Mouse (Mus musculus) midbrain, embryonic 13.5 days (tissue): Measurements from ENCODE around the gene Gsto1. TPM values are rescaled to one million over a fixed set of nuclear protein-coding genes. Genes with fewer than 3 reads are reported as not detected.
A peak's percentile ranks its signal among the peaks of the same experiment; 100 is the strongest.
"Not testable (repeated sequence)": the region's sequence is repeated elsewhere in the genome, so short reads cannot be mapped to it uniquely, and the experiment has no call there.

ENCODE experiments used
- ATAC-seq: fragments of 200-750 bp; cut with Nextera tagmentation; 2 replicates; pipeline ENCODE4 v1.8.0; 2017; ENCODE audit warnings: mild to moderate bottlenecking, moderate TSS enrichment, moderate library complexity
- H3K27ac ChIP-seq: fragments of 300-500 bp; sonication (generic); 2 replicates; pipeline ENCODE4 v1.5.1; 2015; ENCODE audit warnings: inconsistent platforms, mild to moderate bottlenecking, moderate library complexity
- H3K27me3 ChIP-seq: fragments of 300-500 bp; sonication (generic); 2 replicates; pipeline ENCODE4 v1.6.1; 2015; ENCODE audit warnings: mild to moderate bottlenecking, inconsistent platforms
- H3K36me3 ChIP-seq: fragments of 300-500 bp; sonication (generic); 2 replicates; pipeline ENCODE4 v1.6.1; 2015; ENCODE audit warnings: mild to moderate bottlenecking, inconsistent platforms
- H3K4me1 ChIP-seq: fragments of 300-500 bp; sonication (generic); replicated peaks from 2 replicates; pipeline ENCODE4 v1.6.1; 2015; ENCODE audit warnings: inconsistent platforms
- H3K4me2 ChIP-seq: fragments of 300-500 bp; sonication (generic); replicated peaks from 2 replicates; pipeline ENCODE4 v1.6.1; 2015; ENCODE audit warnings: moderate library complexity, mild to moderate bottlenecking, inconsistent platforms
- H3K4me3 ChIP-seq: fragments of 300-500 bp; sonication (generic); replicated peaks from 2 replicates; pipeline ENCODE4 v1.5.1; 2015; ENCODE audit warnings: mild to moderate bottlenecking, inconsistent platforms
- H3K9ac ChIP-seq: fragments of 300-500 bp; sonication (generic); replicated peaks from 2 replicates; pipeline ENCODE4 v1.6.1; 2015; ENCODE audit warnings: mild to moderate bottlenecking, inconsistent platforms
- H3K9me3 ChIP-seq: fragments of 300-500 bp; sonication (generic); 2 replicates; pipeline ENCODE4 v1.6.1; 2016; ENCODE audit warnings: mild to moderate bottlenecking, inconsistent platforms
- WGBS: fragments of 180-500 bp; shearing (Covaris S2); methylation state at CpG from one replicate; pipeline ENCODE4 v1.1.7; 2015; 5-methylcytosine and 5-hydroxymethylcytosine counted together
- polyA plus RNA-seq: library from polyadenylated mRNA; unstranded; fragments of >200 nt; fragmentation: Nextera tagmentation; extraction: Ambion mirVana; gene quantifications from 2 replicates; pipeline ENCODE4 v1.2.1, GENCODE M21; 2015

Gsto1 gene
- polyA plus RNA-seq, 1 experiment from 2014 or later: 98.3 TPM

DNA sequence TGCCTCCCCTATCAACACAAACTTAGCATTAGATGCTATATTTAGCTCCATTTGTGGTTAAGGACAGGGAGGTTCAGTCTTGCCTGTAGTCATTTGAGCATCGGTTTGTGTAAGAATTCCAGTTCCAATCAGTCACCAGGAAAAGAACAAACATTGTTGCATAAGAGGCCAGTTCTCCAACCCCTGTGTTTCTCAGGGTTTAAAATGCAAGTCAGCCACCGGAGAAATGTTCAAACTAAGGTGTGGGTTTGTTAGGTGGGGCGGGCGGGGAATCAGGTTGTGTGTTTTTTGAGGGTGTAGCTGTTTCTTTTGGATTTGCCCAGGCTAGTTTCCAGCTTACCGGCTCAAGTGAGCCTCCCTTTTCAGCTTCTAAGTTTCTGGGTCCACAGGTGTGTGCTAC lies 20.2 kb upstream of the Gsto1 start:
- Histone ChIP-seq H3K36me3 (no peaks in the 10 kb centered on the region), H3K4me1 (peaks cover 7% of the 10 kb centered on the region; the same call in 1 of the 2 replicates), H3K4me3 (no peak overlapping the region), H3K4me2 (no peak overlapping the region), H3K9me3 (no peaks in the 10 kb centered on the region), H3K27me3 (peaks cover 22% of the 10 kb centered on the region), H3K9ac (no peak overlapping the region), H3K27ac (no peak overlapping the region)
- no peak for ATAC-seq
- 93% methylated on average over 5 of the region's 5 CpGs for WGBS

DNA sequence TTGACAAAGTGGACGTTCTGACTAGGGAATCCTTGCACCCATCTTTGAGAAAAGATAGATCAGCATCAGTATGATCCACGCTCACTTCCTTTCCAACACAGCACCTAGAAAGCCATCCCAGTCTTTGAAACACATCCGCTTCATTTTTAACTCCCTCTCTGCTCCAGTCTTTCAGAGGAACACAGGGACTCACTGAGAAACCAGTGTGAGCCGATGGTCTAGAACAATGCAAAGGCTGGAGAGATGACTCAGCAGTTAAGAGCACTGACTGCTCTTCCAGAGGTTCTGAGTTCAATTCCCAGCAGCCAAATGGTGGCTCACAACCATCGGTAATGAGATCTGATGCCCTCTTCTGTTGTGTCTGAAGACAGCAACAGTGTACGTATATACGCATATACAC lies 19.0 kb upstream of the Gsto1 start:
- Histone ChIP-seq H3K4me3 (no peak overlapping the region), H3K9me3 (no peaks in the 10 kb centered on the region), H3K27me3 (peaks cover 22% of the 10 kb centered on the region), H3K36me3 (no peaks in the 10 kb centered on the region), H3K9ac (no peak overlapping the region), H3K4me2 (no peak overlapping the region), H3K4me1 (peaks cover 7% of the 10 kb centered on the region; the same call in 1 of the 2 replicates), H3K27ac (no peak overlapping the region)
- 78% methylated on average over 7 of the region's 7 CpGs for WGBS
- no peak for ATAC-seq

DNA sequence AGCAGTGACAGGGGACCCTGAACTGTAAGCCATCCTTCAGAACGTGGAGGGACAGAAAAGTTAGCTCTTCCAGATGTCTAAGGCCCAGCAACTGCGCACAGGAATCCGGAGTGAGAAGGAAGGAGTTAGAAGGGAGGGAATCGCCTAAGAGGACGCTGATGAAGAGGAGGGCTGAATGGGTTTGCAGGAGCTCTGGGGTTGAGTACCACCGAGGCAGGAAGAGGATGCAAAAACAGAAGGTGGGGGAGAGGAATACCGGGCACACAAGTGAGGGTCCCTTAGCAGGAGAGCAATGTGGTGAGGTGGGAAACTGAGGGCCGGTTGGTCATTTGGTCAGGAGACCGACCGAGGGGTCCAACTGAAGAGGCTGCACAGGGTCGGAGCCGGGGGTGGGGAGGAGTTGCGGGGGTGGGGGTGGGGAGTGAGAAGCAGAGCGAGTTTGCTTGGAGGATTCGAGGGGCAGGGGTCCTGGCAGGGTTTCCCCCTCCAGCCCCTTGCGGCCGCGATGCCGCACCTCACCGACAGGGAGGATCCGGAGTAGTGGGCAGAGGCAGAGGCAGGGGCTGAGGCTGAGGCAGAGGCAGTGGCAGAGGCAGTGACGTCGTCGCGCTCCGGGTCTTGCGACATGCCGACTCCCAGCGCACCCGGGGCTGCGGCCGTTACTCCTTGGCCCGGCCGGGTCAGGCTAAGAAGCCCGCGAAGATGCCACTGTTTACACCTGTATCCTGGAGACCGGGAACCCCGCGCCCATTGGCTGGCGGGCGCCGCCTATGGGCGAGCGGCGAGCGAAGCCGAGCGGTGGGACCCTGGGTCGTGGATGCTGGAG lies 17.9 kb upstream of the Gsto1 start:
- Histone ChIP-seq H3K9ac (peak overlapping the region; percentile 32), H3K27ac (no peak overlapping the region), H3K4me2 (peak overlapping the region; percentile 64), H3K9me3 (no peaks in the 10 kb centered on the region), H3K4me3 (peak overlapping the region; percentile 45), H3K36me3 (no peaks in the 10 kb centered on the region), H3K27me3 (peaks cover 22% of the 10 kb centered on the region), H3K4me1 (peaks cover 7% of the 10 kb centered on the region; the same call in 1 of the 2 replicates)
- peak; percentile 98 for ATAC-seq
- WGBS: 2% methylated on average over 46 of the region's 49 CpGs

DNA sequence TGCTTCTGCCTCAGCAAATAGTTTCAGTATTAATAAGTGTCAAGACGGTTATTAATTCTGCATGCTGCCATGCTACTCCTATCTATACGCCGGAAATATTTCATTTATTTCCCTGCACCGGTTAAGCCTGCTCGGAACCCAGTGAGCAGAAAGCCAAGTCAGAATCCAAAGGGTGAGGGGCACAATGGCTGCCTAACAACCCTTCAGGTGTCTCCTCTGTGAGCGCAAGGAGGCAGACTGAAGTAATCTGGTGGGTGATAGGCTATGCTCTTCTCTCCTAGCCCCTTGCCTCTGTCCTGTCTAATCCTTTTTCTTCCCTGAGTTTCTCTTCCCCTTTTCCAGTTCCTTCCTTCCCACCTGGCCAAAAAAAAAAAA lies 17.3 kb upstream of the Gsto1 start:
- peaks cover 7% of the 10 kb centered on the region; the same call in 1 of the 2 replicates for H3K4me1 ChIP-seq
- no peaks in the 10 kb centered on the region for H3K9me3 ChIP-seq
- H3K4me3 ChIP-seq: peak overlapping the region; percentile 45
- peaks cover 22% of the 10 kb centered on the region for H3K27me3 ChIP-seq
- peak overlapping the region; percentile 64 for H3K4me2 ChIP-seq
- WGBS: 0% methylated on average over 6 of the region's 6 CpGs
- H3K27ac ChIP-seq: no peak overlapping the region
- H3K9ac ChIP-seq: peak overlapping the region; percentile 32; the same call in 1 of the 2 replicates
- no peaks in the 10 kb centered on the region for H3K36me3 ChIP-seq
- peak; percentile 73 for ATAC-seq

DNA sequence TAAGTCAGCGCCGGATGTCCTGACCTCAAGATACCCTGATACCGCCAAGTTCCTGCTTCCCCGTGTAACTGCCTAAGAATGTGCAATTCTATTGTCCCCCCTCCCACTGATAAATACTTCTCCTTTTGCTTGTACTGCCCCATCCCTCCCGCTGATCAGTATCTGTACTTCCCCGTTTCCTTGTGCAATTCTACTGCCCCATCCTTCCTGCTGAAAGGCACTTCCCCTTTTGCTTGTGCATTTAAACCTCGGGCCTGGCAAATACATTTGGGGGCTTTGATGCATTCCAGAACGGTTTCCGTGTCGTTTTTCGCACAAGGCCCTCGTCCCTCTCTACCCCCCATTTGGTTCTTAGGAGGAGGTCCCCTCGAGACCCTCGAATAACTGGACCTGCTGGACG lies 13.5 kb upstream of the Gsto1 start:
- WGBS: 85% methylated on average over 15 of the region's 15 CpGs
- H3K4me3 ChIP-seq, H3K9ac ChIP-seq, H3K27ac ChIP-seq, H3K4me1 ChIP-seq, H3K9me3 ChIP-seq, H3K36me3 ChIP-seq, H3K4me2 ChIP-seq, ATAC-seq: not testable (repeated sequence)
- peaks cover 14% of the 10 kb centered on the region for H3K27me3 ChIP-seq

DNA sequence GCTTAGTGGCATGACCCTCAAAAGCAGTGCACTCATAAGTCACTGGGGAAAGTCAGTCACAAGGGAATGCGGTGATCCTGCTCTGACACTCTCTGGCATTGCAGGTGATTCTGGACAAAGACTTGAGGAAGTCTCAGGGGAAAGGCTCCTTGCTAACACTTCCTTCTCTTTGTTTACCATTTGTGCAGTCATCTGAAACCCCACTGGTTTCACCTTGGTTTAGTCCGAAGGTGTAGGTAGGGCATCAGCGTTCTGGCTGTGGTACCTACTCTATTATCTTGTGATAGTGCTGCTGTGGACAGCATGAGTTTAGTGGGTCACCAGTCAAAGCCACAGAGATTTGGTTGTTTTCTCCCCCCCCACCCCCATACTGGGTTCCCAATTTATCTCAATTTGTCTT lies 5.0 kb upstream of the Gsto1 start:
- H3K27me3 ChIP-seq: peaks cover 8% of the 10 kb centered on the region; the same call in 1 of the 2 replicates
- H3K4me2 ChIP-seq: no peak overlapping the region
- no peak overlapping the region for H3K9ac ChIP-seq
- H3K27ac ChIP-seq: no peak overlapping the region
- no peaks in the 10 kb centered on the region for H3K9me3 ChIP-seq
- peaks cover 9% of the 10 kb centered on the region for H3K4me1 ChIP-seq
- H3K4me3 ChIP-seq: no peak overlapping the region
- H3K36me3 ChIP-seq: no peaks in the 10 kb centered on the region
- WGBS: 80% methylated on average over 3 of the region's 3 CpGs
- ATAC-seq: no peak

DNA sequence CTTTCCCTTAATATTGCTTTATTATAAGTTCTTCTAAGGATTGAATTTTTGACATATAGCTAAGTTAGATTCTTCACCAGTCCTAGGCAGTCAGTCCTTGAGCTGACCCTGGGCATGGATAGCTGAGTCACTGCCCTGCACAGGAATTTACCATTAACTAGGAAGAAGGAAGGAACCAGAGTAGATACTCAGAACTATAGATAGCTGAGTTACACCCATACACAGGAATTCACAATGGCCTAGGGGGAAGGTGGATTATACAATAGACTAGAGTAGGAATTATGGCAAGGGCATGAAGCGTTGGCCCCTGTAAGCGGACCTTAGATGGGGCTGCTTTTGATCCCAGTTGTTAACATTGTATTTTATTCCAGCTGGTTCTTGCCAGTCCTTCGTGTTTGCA lies 2.6 kb upstream of the Gsto1 start:
- 92% methylated on average over 3 of the region's 3 CpGs for WGBS
- ATAC-seq: not testable (repeated sequence)
- H3K4me1 ChIP-seq: peaks cover 20% of the 10 kb centered on the region

DNA sequence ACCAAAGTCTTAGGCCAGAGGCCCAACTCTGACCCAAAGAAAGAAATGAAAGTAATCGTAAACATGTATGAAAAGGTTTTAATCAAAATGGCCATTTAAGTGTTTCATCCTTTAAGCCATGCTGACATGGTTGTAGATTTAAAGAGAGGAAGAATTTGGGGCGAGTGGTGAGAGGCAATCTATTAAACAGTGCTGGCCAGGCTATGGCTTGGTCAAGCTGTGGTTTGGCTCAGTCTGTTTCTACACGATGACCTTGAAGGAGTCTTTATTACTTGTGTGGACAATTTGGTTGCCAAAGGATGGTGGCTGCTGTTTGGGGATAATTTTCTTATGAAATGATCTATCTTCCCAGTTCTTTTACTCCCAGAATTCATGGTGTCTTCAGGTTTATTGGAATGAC lies 1.7 kb upstream of the Gsto1 start:
- H3K27ac ChIP-seq: no peak overlapping the region
- H3K4me2 ChIP-seq: no peak overlapping the region
- peaks cover 11% of the 10 kb centered on the region; the same call in 1 of the 2 replicates for H3K27me3 ChIP-seq
- no peak for ATAC-seq
- H3K4me1 ChIP-seq: peaks cover 20% of the 10 kb centered on the region
- no peak overlapping the region for H3K9ac ChIP-seq
- WGBS: 90% methylated on average over 3 of the region's 3 CpGs
- H3K36me3 ChIP-seq: 0 out of 2 replicates have a peak, but pooled peaks cover 4% of the 10 kb centered on the region
- H3K4me3 ChIP-seq: no peak overlapping the region
- no peaks in the 10 kb centered on the region for H3K9me3 ChIP-seq

More for the DNA sequence above, 2.6 kb upstream of the Gsto1 start:
- H3K36me3 ChIP-seq, H3K27ac ChIP-seq, H3K9me3 ChIP-seq, H3K4me2 ChIP-seq, H3K9ac ChIP-seq, H3K4me3 ChIP-seq: not testable (repeated sequence)
- H3K27me3 ChIP-seq: peaks cover 11% of the 10 kb centered on the region; the same call in 1 of the 2 replicates

DNA sequence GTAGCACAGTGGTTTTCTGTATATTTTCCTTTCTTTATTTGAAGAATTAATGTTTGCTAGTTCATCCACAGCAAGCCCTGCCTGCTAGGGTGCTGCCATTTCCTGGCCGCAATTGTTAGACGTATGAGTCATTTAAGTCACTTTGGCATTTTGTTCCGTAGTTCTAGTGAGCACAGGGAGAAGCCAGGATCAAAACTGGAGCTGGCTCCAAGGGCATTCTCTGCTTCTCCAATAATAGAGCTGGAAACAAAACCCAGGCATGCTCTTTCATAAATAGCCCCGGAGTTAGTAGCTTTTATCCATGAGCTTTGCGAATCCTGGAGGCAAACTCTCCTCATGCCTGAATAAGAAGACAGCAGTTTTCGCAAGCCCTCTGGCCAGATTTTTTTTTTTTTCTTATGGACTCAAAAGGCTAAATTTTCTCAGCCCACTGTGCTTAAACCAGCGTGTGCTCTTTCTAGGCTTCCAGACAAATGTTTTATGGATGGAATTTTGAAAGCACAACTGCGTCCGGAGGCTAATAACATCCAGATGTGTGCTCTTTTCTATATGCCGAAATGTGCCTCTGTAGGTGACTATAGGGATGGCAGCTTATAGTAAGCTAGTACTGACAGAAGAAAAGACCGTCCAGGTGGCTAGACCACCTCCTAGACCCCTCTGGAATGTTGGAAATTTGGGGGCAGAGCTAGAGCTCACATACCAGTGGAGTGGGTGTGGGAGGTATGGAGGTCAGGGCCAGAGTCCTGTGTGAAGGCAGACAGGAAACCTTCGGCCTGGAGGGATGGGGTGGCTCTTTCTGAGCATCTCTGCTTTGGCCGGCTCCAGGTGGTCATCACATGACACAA lies 597 bp upstream of the Gsto1 start:
- H3K27me3 ChIP-seq: peaks cover 11% of the 10 kb centered on the region; the same call in 1 of the 2 replicates
- 0 out of 2 replicates have a peak, but pooled peaks cover 7% of the 10 kb centered on the region for H3K36me3 ChIP-seq
- ATAC-seq: peak; percentile 84
- H3K9me3 ChIP-seq: no peaks in the 10 kb centered on the region
- peaks cover 28% of the 10 kb centered on the region for H3K4me1 ChIP-seq
- WGBS: 23% methylated on average over 13 of the region's 13 CpGs
- peak overlapping the region; percentile 45; the same call in 1 of the 2 replicates for H3K27ac ChIP-seq
- H3K4me2 ChIP-seq: peak overlapping the region; percentile 95
- peak overlapping the region; percentile 71 for H3K4me3 ChIP-seq
- peak overlapping the region; percentile 81 for H3K9ac ChIP-seq

DNA sequence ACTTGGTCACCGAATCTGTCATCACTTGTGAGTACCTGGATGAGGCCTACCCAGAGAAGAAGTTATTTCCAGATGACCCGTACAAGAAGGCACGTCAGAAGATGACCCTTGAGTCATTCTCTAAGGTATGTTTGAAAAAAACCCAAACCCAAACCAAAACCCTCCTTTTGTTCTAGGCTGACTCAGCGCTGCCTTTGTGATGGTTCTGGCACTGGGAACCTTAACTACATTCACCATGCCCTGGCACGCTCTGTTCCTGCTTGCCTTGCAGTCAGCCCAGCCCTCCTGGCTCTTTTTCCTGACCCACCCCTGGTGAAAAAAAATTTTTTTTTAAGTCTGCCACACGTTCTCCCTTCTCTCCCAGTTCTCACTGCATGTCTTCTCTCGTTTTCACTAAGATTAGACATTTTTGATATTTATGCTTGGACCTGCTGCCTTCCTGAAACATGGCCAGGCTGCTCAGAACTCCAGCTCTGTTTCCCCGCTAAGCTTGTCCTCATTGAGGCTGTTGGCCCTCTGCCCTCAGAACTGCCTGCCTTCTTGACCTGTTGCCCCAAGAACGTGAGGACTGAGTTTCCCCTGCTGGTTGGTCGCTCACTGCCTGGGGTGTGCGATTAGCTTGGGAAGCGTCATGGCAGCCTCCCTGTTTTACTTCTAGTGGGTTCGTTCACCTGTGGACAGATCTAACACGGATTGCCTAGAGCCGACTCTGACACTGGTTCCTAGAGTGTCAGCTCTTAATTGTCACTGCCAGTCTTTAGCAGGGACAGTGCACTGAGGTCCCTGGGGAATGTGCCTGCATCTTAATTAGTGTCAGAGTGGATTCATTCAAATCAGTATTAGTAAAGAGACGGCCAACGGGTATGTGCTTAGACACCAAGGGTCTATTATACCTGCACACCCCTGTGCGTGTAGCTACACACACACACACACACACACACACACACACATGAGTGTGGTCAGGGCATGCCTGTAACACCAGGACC lies 3.5 kb downstream of the Gsto1 start:
- peaks cover 8% of the 10 kb centered on the region; the same call in 1 of the 2 replicates for H3K27me3 ChIP-seq
- WGBS: 75% methylated on average over 18 of the region's 18 CpGs
- H3K4me2 ChIP-seq: no peak overlapping the region
- no peak for ATAC-seq
- H3K27ac ChIP-seq: no peak overlapping the region
- no peaks in the 10 kb centered on the region for H3K9me3 ChIP-seq
- 0 out of 2 replicates have a peak, but pooled peaks cover 7% of the 10 kb centered on the region for H3K36me3 ChIP-seq
- H3K4me3 ChIP-seq: no peak overlapping the region
- H3K4me1 ChIP-seq: peaks cover 28% of the 10 kb centered on the region
- H3K9ac ChIP-seq: no peak overlapping the region; the same call in 1 of the 2 replicates

DNA sequence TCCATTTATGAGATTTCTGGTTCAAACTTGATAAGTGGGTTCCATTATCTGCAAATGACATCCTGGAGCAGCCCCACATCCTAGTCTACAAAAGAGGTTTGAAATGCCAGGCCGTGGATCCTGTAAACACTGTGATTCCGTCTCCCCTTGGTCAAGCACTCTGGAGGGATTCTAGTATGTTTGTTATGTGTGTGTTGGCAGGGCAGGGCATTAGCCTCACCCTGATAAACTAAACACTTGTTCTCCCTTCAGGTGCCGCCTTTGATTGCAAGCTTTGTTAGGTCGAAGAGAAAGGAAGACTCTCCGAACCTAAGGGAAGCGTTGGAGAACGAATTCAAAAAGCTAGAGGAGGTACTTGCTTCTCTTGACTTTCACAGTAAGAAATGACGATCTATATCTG lies 4.4 kb downstream of the Gsto1 start:
- Histone ChIP-seq H3K4me3 (no peak overlapping the region), H3K27me3 (peaks cover 3% of the 10 kb centered on the region; the same call in 1 of the 2 replicates), H3K4me2 (no peak overlapping the region), H3K9me3 (no peaks in the 10 kb centered on the region), H3K27ac (no peak overlapping the region), H3K4me1 (peaks cover 22% of the 10 kb centered on the region), H3K9ac (no peak overlapping the region), H3K36me3 (0 out of 2 replicates have a peak, but pooled peaks cover 7% of the 10 kb centered on the region)
- 90% methylated on average over 8 of the region's 8 CpGs for WGBS
- no peak for ATAC-seq
